Mouse (Mus musculus): Measurements from ENCODE around the gene D930020B18Rik. TPM values are rescaled to one million over a fixed set of nuclear protein-coding genes. Genes with fewer than 3 reads are reported as not detected.

The D930020B18Rik gene
- total RNA-seq (2021) = not detected
- long read RNA-seq, experiment 1 = 0 reads
- long read RNA-seq, experiment 2 = 0 reads

DNA sequence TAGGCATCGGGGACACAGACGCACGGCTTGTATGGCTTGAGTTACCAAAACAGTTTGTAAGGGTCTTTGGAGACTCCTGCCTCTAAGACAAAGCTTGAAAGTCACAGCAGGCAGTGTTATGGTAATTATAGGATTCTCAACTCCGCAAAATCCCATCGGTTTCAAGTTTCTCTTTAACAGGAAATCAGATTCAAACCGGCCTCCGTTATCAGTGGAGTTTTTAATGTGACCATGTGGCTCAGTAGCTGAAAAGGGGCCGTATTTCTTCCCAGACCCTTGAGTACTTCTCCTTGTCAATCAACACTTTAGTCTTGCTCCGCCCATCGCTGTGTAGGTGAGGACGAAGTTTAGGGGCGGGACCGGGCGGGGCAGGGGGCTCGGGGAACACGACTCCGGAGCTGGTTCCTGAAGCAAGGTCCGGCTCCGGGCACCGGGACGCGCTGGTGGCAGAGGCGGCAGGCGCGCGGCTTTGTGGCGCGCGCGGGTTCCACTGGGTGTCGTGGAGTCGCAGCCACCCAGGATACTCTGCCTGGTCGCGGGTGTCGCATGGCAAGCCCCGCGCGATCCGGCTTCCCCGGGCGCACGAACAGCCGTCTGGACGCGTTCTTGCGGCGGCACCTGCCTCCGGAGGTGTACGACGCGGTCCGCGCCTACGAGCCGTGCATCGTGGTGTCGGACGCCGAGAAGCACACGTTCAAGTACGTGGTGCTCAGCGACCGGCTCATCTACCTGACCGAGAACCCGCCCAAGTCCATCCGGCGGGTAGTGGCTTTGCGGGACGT is at the start of gene D930020B18Rik:
D930020B18Rik (plus strand) TSS at position 317 of the 782 bp plus-strand sequence.
- DNase-seq = peak; percentile 17

DNA sequence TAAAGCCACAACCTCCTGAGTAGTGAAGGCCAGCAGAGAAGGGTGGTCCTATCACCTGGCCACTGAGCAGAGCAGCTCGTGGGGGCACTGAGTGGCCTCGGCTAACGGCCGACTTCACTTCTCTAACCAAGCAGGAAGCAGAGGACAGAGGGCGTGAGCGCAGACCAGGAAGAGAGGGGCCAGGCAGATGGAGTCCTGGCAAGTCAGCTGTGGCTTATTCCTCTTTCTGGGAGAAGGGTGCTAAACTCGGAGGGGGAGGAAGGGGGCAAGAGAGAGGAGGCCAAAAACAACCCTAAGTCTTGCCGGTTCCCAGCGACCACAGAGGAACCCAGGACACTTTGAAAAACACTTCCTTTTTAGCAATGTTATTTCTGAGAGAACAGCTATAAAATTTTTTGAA is 44.8 kb upstream of the D930020B18Rik start:
- DNase-seq = no peak

DNA sequence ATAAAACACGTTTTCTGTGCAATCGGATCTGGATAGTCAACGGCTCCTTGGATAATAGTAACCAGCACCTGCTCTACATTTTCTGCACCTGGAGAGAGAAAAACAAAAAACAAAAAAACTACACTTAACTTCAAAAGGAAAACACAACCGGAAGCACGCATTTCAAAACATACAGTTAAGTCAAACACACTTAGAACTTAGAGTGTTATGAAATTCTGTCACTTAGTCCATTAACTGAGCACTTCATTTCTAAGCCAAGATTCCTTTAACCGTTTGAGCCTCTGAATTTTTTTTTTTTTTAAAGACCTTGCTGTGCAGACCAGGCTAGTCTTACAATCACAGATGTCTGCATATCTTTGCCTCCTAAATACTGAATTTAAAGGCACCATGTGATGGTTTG is 40.1 kb upstream of the D930020B18Rik start:
- DNase-seq = no peak

DNA sequence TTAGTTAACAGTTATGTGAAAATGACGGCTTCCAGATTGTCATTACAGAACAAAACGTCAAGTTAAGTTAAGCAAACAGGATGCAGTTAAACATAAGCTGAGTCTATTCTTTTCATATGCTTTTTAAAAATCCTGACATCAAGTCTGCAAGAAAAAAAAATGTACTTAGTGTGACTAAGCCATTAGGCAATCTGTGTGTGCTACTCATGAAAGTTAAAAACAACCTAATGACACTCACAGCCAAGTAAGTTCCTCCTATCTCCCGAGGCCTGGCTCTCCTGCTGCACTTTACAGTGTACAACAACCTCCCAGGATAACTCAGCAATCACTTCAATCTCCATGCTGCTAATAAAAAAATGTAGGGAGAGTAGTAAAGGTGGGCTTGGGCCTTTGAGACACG is 37.8 kb upstream of the D930020B18Rik start:
- DNase-seq = no peak

DNA sequence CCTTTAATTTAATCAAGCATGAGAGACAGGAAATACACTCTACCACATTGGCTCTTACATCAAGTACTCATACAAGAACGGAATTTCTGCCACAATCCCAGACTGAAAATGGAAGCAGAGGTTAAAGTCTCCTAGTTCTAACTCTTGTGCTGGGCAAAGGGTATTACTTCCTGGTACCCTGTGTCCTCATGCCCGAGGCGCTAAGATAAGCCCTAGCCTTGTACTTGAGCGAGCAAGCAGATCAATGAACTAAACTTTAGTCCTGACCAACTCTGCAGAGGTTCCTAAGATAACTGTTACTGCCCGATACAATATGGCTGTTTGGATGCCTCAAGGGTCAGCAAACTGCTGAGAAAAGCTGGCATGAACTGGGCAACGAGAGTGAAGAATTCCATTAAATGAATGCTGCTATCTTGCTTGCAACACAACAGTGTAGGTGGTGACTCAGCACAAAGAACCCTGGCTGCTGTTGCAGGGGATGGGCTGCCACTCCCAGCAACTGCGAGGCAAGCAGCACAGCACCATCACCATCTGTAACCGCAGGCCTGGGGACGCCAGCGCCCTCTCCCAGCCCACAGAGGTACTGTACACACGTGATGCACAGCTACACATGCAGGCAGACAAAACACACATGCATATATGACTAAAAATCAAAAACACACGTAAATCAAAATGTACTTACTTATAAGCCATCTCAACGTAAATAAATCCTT is 36.6 kb upstream of the D930020B18Rik start:
- DNase-seq = no peak

DNA sequence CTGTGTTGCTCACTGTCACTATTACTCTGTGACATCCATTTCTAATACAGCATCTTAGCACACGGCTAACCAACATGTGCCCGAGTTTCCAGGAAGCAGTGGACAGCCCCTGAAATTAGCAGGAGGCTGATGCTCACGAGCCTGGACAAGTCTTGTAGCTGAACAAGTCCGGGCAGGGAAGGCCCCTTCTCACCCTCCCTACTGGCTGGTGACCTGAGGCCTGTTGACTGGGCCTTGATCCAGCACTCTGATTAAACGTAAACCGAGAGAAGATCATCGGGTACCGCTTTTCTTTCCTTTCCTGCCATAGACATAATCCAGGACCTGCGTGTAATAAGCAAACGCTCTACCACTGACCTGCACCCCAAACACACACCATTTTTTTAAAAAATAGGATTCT is 33.2 kb upstream of the D930020B18Rik start:
- no peak for DNase-seq

DNA sequence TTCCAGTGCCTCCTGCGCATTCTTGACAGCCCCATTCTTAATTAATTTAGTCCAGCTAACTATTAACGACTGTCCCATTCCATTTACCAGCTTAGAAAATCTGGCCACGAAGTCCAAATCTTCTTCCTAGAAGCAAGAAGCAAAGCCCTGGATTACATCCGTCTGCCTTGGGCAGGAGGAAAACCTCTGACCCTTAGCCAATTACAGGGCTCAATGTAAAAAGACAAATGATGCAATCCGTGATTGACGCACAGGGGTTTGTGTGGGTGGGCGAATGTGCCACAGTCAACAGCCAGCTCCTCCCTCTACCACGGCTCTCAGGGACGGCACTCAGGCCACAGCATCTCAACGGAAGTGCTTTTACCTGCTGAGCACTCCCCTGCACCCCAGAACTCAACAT is 29.8 kb upstream of the D930020B18Rik start:
- no peak for DNase-seq

DNA sequence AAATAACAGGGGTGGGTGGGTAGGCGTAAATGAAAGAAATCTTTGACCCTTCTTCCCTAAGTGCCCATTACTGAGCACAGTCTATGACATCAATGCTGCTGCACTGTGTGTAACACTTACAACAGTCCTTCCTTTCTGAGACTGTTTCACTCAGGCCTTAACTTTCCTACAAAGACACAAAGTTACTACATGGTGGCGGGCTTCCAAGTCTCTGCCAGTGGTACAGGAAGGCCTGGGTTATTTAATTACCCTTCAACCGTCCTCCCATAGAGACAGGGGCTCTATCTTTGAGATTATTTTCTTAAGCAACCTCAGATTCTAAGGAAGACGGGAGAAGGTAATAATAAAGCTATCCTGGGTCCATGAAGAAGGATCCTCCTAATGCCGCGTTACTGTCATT is 28.9 kb upstream of the D930020B18Rik start:
- no peak for DNase-seq

DNA sequence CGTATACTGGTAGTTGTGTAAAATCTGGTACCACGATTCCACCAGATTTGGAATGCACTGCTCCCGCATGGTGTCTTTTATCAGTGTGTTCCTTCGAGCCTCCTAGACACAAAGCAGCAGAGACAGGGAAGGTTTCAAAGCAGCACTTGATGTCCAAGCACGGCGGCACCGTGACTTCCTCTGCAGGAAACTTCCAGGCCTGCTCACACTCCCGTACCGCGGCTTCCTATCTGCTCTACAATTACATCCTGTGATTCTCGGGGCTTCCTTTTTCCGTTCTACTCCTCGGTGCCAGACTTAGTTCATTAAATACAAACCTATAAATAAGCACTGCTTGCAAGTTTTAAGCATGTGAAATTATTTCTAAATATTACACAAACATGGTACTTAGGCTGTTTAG is 27.8 kb upstream of the D930020B18Rik start:
- DNase-seq = no peak

DNA sequence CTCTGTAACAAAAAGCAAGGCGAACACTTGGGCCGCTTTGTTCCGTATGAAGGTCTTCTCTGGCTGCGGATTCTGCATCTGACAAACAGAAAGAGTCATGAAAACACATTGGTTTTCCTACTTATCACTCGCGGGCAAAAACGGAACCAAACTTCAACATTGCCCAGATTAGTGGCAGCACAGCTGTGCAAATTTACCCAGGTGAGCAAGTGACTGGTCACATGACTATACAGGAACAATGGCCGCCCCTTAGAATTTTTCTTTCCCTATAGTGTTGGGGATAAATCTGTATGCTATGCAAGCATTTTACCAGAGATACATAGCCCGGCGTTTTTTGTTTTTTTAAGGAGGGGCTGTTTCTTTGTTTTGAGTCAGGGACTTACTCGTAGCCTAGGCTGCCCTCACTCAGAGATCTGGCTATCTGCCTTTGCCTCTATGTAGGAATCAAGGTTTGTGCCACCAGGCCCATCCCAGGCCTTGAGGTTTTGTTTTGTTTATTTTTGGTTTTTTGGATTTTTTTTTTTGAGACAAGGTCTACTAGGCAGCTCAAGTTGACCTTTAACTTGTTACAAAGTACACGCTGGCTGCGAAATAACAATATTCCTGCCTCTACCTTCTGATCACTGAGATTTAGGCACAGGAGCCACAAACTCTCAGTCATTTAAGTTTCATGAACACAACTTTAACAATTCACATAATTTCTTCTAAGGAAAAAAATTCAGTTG is 26.1 kb upstream of the D930020B18Rik start:
- no peak for DNase-seq

DNA sequence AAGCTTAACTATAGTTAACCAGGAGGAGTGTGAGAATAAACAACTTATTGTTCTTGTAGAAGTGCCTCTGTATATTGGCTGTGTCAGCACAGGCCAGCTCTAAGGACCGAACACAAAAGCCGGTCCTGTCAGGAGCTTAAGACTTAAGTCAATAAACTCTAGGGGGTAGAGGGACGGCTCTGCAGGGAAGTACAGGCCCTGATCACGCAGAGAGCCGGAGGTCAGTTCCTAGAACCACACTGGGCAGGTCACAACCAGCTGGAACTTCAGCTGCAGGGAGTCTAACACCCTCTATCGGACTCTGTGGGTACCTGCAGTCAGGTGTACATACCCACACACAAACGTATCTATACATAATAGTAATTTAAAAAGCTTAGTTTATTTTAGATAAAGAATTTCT is 25.5 kb upstream of the D930020B18Rik start:
- DNase-seq = no peak

DNA sequence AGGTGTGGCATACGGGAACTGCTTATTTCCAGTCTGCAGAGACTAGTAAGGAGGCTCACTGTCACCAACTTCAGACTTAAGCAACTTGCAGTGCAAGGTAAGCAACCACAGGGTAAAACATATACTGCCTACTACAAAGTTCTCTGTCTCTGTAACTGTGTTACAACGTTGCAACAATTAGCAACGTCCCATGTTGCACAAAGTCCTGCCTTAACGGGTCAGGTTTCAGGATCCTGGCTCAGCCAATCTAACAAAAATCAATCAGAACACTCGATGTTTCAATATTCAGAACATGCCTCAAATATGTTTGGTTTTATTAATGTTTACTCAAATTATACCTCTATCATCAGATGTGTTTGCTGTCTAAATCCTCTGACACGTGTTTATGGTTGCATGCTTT is 19.0 kb upstream of the D930020B18Rik start:
- DNase-seq = no peak

DNA sequence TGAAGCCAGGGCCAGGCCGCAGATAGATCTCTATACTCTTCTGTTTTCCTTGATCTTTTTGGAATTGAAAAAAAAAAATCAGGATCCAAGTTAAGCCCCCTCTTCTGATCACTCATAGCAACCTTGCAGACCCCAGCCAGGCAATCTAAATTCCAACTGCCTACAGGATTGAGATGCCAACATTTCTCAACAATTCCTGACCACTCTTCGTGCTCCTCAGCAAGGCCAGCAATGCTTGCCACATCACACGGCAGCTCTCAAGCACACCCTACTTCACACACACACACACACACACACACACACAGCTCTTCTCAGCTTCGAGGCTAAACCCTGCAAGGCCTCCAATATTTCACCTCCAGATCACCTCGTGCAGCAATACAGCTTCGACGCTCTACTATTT is 17.7 kb upstream of the D930020B18Rik start:
- DNase-seq = no peak

DNA sequence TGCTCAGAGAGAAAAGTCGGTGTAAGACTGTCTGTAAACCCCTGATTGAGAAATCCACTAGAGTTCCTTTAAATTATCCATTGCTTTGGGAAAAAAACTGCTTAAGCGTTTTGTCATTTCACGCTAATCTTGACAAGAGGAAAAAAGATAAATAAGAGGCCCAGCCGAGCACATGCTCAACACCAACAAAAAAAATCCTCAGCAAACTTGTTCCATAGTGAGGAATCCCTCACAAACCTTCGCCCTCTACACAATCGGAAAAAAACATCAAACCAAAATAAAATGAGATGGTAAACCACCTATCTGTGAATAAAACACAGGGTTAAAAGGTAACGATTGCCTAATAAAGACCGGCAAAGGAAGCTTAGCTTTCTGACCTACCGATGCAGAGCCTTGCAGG is 16.4 kb upstream of the D930020B18Rik start:
- DNase-seq = no peak

DNA sequence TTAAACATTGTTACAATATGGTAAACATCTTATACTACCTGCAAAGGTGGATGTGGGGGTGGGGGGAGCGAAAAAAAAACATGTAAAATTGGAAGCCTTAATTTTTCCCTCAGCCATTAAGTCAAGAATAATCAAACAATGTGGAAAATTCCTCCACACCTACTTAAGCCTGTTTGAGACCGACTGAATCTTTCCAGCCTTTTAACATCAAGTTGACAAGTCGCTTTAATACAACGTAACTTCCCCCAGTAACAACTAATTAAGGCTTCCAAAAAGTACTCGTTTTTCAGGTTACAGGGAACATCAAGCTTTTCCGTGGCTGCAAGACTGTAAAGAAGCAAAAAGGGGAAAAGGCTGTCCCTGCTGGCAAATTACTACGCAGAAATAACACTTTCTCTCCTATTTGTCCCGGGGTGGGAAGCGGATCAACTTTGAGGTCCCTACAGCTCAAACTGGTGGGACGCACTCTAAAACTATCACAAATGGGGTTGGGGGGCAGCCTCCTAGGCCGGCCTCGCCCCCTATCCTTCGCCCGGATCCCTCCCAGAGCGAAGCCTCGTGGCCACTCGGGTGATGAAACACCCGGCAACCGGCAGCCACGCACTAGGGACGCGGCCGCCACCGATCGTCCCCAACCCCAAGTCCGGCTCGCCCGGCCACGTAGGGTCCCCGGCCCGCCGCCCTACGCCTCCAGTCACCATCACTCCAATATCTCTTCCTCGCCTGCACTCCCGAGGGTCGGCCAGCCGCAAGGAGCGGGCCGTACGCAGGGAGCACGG is 15.8 kb upstream of the D930020B18Rik start:
- no peak for DNase-seq

DNA sequence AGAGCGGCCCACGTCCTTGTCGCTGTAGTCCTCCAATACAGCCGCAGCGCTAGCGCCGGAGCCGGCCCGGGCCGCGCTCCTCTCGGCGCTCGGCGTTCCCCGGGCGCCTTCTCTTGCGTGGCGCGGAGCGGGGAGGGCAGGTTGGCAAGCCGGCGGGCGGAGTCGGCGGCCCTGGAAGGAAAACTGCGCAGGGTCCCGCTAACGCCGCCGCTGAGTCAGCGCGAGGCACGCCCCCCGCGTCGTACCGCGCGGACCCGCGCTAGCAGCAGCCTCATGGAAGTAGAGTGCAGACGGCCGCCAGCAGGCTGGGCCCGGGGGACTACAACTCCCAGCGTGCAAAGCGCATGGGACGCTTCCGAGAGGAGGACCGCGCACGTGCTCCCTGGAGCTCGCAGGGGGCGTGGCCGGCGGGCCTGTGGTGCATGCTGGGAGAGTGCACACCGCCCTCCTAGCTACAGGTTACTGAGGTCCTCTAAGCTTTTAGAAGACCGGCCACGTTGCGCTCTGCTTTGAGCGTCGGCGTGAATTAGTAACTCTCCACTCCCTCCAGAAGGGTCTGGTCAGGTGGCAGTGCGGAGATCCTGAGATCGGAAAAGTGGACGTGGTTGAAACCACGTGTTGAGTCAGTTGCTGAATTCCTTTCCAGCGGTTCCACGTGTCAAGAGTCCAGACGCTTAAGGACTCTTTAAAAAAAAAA is 15.1 kb upstream of the D930020B18Rik start, which contains the start of gene Xpot:
Xpot (minus strand) TSS at position 147 of the 697 bp plus-strand sequence.
- DNase-seq = peak; percentile 99

DNA sequence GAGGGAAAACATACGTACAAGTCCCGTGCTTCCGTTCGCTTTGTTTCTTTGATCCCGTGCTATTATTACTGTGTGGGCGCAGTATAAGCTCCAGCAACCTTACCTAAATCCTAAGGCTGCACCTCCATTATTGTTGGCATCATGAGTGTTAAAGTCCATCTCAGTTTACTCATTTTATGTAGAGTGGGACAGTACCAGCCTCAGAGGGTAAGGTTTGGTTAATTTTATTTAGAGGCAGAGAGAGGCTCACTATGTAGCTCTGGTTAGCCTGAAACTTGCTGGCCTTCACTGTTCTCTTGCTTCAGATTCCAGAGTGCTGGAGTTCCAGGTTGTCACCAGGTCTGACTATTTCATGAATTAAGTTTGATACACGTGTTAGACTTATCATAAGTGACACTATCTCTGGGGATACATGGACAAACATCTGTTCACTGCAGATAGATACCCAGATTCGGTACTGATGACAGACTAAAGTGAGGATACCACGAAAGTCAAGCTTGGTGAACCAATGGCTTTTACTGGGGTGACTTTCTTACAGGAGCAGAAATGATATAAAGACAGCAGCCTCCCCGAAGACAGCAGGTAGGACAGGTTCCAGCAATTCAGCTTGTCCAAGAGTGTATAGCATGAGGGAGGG is 14.1 kb upstream of the D930020B18Rik start:
- no peak for DNase-seq

DNA sequence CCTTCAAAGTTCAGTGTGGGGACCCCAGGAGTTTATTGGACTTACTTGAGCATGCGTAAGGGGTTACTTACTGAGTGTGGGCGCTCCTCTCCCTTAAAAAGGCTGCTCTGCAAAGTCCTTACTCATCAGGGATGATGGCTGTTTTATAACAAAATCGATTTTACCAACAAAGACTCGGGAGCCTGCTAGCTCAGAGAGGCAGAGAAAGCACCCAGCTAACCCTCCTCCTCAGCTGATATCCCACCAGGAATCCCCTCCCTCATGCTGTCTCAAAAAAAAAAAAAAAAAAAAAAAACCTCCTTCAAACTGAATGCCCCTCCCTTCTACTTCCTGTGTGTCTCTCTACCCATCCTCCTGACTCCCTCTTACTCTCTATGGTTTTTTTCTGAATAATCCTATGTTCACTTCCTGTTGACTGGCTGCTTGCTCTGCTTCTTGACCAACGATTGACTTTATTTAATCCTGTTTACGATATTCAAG is 12.8 kb upstream of the D930020B18Rik start:
- no peak for DNase-seq

DNA sequence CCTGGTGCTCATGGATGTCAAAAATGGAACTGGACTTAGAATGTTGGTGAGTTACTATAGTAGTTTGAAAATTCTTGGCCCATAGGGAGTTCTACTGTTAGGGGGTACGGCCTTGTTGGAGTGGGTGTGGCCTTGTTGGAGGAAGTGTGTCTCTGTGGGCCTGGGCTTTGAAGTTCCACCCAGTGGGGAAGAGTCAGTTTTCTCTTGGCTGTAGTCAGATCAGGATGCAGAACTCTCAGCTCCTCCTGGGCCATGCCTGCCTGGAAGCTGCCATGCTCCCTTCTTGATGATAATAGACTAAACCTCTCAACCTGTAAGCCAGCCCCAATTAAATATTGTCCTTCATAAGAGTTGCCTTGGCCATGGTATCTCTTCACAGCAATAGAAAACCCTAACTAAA is 7.2 kb upstream of the D930020B18Rik start:
- no peak for DNase-seq

DNA sequence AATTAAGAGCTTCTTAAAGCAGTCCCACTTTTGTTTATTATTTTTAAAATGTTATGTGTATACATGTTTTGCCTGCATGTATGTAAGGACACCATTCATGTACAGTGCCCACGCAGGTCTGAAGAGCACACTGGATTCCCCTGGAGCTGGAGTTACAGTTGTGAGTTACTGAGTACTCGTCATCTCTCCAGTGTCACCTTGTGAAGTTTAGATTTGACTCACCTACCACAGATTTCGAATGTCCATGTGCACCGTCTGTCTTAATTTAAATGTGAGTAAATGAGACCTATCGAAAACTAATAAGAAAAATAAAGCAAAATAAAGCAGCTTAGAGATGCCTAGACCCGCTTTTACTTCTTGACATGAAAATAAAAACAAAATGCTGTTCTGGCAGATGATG is 5.1 kb upstream of the D930020B18Rik start:
- no peak for DNase-seq

DNA sequence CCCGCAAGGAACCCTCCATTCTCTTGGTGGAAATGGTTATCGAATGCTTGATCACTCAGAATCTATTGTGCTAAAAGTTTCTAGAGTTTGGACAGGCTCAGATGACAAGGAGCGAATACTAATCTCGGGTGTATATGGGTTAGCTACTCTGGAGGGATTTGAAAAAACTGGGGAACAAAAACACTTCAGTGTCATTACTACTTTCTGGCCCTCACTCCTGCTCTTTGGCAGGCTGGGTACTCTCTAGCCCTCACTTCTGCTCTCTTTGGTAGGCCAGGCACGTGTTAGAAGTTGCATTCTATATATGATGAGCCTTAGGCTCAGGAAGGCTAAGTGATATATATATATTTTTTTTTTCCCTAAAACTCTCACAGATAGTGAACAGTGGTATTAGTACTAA is 1.8 kb upstream of the D930020B18Rik start:
- DNase-seq = no peak

Data from gastrocnemius, postnatal 10 days (tissue).